Mouse (Mus musculus): Measurements from ENCODE around the gene Wasl. TPM values are rescaled to one million over a fixed set of nuclear protein-coding genes. Genes with fewer than 3 reads are reported as not detected.

Wasl gene
- polyA plus RNA-seq, 1 experiment from 2014 or later = 60.6 TPM

DNA sequence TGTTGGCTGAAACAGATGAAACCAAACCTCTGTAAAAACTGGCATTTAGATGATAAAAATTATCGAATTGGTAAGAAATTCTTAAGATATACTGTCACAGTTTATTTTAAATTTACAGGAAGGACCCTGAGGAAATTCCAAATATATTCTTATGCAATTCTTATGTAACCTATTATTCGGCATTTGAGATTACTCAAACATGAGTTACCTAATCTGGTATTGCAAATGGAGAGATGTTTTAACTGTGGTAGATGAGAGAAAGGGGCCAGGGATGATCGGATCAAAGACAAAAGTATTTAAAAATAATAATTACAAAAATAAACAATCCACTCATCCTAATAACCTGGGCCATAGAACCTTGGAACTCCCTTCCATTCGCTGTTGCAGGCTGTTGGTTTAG lies 54.5 kb downstream of the Wasl start:
- WGBS = 96% methylated on average over 4 of the region's 4 CpGs

DNA sequence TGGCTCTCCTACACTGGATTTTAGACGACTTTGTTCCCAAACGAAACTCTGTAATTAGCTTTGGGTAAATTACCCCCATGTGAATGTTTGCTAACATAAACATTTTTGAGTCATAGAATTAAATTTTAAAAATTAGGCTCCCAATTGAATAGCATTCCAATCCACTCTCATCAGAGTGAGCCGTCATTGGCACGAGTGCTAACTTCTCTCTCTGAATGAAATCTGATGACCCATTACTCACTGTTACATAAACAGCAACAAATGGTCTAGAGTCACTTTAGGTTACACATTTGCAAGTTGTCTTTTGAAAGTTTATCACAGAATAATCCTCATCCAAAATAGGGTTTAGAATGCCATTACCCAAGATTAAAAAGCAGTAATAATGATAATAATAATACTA lies 55.3 kb downstream of the Wasl start:
- no peak for DNase-seq (ENCODE audit: low spot score)
- Histone ChIP-seq H3K4me3 (no peak overlapping the region), H3K27me3 (replicated peaks; ENCODE audit: low read depth, poor library complexity, severe bottlenecking) (no peaks in the 10 kb centered on the region), H3K36me3 (replicated peaks) (peaks cover 23% of the 10 kb centered on the region), H3K4me1 (no peaks in the 10 kb centered on the region), H3K9me3 (no peaks in the 10 kb centered on the region), H3K27ac (replicated peaks) (no peak overlapping the region)
- 66% methylated on average over 4 of the region's 4 CpGs for WGBS

More for the DNA sequence above, 54.5 kb downstream of the Wasl start:
- no peak for DNase-seq (ENCODE audit: low spot score)
- Histone ChIP-seq H3K4me3 (no peak overlapping the region), H3K27me3 (replicated peaks; ENCODE audit: low read depth, poor library complexity, severe bottlenecking) (no peaks in the 10 kb centered on the region), H3K27ac (replicated peaks) (no peak overlapping the region), H3K36me3 (replicated peaks) (peaks cover 31% of the 10 kb centered on the region), H3K9me3 (no peaks in the 10 kb centered on the region), H3K4me1 (no peaks in the 10 kb centered on the region)

DNA sequence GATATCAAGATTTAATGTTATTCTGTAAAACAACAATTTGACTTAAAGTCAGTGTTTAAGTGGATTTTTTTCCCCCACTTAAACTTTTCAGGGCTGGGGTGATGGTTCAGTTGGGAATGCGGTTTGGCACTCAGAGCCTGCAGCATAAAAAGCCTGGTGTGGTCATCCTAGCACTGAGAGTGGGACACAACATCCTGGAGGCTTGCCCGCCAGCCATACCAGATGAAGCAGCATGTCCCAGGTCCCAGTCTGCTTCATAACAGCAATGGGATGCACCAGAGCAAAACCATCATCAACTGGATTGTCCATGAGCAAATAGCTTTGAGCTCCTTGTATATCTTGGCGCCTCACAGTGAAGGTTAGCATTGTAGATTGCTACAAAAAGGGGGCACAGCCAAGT lies 56.1 kb downstream of the Wasl start:
- Histone ChIP-seq H3K27me3 (replicated peaks; ENCODE audit: low read depth, poor library complexity, severe bottlenecking) (no peaks in the 10 kb centered on the region), H3K36me3 (replicated peaks) (peaks cover 14% of the 10 kb centered on the region), H3K27ac (replicated peaks) (no peak overlapping the region), H3K4me1 (no peaks in the 10 kb centered on the region), H3K4me3 (no peak overlapping the region), H3K9me3 (no peaks in the 10 kb centered on the region)
- 90% methylated on average over 3 of the region's 3 CpGs for WGBS
- DNase-seq (ENCODE audit: low spot score) = no peak

DNA sequence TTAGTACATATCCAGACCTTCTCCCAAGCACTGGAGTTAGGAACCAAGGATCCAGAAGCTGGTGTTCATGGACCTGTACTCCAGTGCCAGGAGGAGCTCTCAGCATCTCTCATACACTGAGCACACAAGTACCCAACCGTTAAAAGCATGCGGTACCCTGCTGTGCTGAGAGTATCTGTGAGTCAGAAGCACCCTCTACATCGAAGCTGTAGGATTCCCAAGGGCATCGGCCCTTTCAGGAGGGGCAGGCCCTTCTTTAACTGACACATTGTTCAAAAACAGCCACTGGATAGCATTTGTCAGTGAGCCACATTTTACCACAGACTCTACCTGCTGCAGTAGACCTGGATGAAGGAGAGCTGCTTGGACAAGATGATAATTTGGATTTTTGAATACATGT lies 56.7 kb downstream of the Wasl start:
- no peaks in the 10 kb centered on the region for H3K9me3 ChIP-seq
- H3K36me3 ChIP-seq (replicated peaks) = peaks cover 9% of the 10 kb centered on the region
- DNase-seq (ENCODE audit: low spot score) = no peak
- H3K4me3 ChIP-seq = no peak overlapping the region
- 82% methylated on average over 4 of the region's 4 CpGs for WGBS
- no peaks in the 10 kb centered on the region for H3K27me3 ChIP-seq (replicated peaks; ENCODE audit: low read depth, poor library complexity, severe bottlenecking)
- no peaks in the 10 kb centered on the region for H3K4me1 ChIP-seq
- H3K27ac ChIP-seq (replicated peaks) = no peak overlapping the region

DNA sequence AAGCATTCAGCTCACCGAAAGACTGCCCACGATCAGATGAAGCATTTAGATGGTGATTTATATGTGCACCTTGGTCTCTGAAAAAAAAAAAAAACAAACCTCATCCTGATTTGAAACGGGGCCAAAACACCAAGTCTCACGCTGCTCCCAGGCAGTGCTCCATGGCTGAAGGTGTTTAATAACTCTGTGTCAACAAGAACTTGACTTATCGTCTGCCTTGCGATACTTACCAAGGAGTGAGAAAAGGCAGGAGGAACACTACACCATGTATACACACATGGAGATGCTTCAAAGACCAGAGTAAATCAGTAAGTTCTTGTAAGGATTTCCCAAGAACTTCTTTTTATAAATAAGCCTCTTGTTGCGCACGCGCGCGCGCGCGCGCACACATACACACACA lies 57.3 kb downstream of the Wasl start:
- DNase-seq (ENCODE audit: low spot score) = no peak
- peaks cover 3% of the 10 kb centered on the region for H3K36me3 ChIP-seq (replicated peaks)
- H3K27me3 ChIP-seq (replicated peaks; ENCODE audit: low read depth, poor library complexity, severe bottlenecking) = no peaks in the 10 kb centered on the region
- no peak overlapping the region for H3K4me3 ChIP-seq
- H3K27ac ChIP-seq (replicated peaks) = no peak overlapping the region
- H3K9me3 ChIP-seq = no peaks in the 10 kb centered on the region
- WGBS = 95% methylated on average over 15 of the region's 15 CpGs
- H3K4me1 ChIP-seq = no peaks in the 10 kb centered on the region

DNA sequence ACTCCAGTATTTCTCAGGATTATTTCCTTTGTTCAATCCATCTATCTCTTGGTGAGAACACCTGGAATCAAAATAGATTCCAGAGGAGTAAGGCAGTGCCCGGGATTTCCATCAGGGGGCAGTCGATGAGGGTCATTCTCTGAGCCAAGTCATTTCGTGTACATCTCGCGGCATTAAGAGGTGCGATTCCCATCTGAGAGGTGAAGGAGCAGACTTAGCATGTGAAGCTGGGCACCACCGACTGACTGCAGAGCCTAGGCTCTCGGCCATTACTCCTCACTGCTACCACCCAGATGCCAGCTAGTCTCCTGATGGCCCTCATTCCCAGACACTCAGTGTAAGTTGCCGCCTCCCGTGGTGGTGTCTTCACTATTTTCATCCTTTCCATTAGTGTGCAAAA lies 58.3 kb downstream of the Wasl start:
- H3K36me3 ChIP-seq (replicated peaks) = no peaks in the 10 kb centered on the region
- 80% methylated on average over 10 of the region's 10 CpGs for WGBS
- no peak overlapping the region for H3K27ac ChIP-seq (replicated peaks)
- no peak overlapping the region for H3K4me3 ChIP-seq
- no peak for DNase-seq (ENCODE audit: low spot score)
- H3K27me3 ChIP-seq (replicated peaks; ENCODE audit: low read depth, poor library complexity, severe bottlenecking) = no peaks in the 10 kb centered on the region
- no peaks in the 10 kb centered on the region for H3K4me1 ChIP-seq
- H3K9me3 ChIP-seq = no peaks in the 10 kb centered on the region

DNA sequence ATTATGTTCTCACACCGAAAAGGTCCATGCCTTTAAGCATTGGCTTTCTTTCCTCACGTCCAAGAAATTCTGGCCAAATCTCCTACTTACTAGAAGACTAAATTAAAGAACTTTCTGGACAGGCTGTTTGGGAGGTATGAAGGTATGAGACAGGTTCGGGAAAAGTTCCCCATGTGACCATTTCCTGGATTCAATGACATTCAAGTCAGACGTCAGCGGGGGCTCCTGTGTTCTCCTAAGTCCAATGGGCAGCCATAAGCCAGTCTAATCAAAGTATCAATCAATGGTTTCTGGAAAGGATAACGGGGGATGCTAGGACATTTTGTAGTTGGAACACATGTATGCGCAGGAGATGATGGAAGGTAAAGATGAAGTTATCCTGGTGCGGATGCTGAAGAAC lies 59.2 kb downstream of the Wasl start:
- DNase-seq (ENCODE audit: low spot score) = no peak
- 94% methylated on average over 8 of the region's 8 CpGs for WGBS
- no peaks in the 10 kb centered on the region for H3K27me3 ChIP-seq (replicated peaks; ENCODE audit: low read depth, poor library complexity, severe bottlenecking)
- H3K27ac ChIP-seq (replicated peaks) = no peak overlapping the region
- H3K4me1 ChIP-seq = no peaks in the 10 kb centered on the region
- no peak overlapping the region for H3K4me3 ChIP-seq
- H3K36me3 ChIP-seq (replicated peaks) = no peaks in the 10 kb centered on the region
- no peaks in the 10 kb centered on the region for H3K9me3 ChIP-seq

DNA sequence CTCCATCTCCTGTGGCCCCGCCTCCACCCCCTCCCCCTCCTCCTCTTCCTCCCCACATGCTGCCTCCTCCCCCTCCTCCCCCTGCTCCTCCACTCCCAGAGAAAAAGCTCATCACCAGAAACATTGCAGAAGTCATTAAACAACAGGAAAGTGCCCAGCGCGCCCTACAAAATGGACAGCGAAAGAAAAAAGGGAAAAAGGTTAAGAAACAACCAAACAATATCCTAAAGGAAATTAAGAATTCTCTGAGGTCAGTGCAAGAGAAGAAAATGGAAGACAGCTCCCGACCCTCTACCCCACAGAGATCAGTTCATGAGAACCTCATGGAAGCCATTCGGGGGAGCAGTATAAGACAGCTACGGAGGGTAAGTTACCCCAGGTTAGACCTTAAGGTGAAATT lies 60.5 kb downstream of the Wasl start:
- no peak overlapping the region for H3K4me3 ChIP-seq
- H3K36me3 ChIP-seq (replicated peaks) = no peaks in the 10 kb centered on the region
- H3K4me1 ChIP-seq = no peaks in the 10 kb centered on the region
- WGBS = 94% methylated on average over 7 of the region's 7 CpGs
- H3K27ac ChIP-seq (replicated peaks) = no peak overlapping the region
- H3K9me3 ChIP-seq = no peaks in the 10 kb centered on the region
- no peak for DNase-seq (ENCODE audit: low spot score)
- H3K27me3 ChIP-seq (replicated peaks; ENCODE audit: low read depth, poor library complexity, severe bottlenecking) = no peaks in the 10 kb centered on the region

DNA sequence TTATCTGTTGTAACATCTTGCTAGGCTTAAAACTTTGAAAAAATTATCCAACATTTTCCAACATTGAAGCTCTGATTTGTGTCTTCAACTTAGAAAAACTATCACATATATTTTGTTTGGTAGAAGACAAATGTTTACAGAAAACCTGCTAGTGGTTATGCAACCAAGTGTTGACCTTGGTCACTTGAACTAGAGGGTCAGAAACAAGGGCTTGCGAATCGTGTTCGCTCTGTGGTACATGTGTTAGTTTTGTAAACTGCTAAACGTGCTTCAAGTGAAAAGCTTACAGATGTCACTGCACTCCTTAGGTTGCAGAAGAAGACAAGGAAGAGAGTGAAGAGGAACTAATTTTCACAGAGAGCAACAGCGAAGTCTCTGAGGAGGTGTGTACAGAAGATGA lies 61.8 kb downstream of the Wasl start:
- 93% methylated on average over 5 of the region's 5 CpGs for WGBS
- Histone ChIP-seq H3K27ac (replicated peaks) (no peak overlapping the region), H3K4me1 (no peaks in the 10 kb centered on the region), H3K4me3 (no peak overlapping the region), H3K27me3 (replicated peaks; ENCODE audit: low read depth, poor library complexity, severe bottlenecking) (no peaks in the 10 kb centered on the region), H3K36me3 (replicated peaks) (no peaks in the 10 kb centered on the region), H3K9me3 (no peaks in the 10 kb centered on the region)
- no peak for DNase-seq (ENCODE audit: low spot score)

DNA sequence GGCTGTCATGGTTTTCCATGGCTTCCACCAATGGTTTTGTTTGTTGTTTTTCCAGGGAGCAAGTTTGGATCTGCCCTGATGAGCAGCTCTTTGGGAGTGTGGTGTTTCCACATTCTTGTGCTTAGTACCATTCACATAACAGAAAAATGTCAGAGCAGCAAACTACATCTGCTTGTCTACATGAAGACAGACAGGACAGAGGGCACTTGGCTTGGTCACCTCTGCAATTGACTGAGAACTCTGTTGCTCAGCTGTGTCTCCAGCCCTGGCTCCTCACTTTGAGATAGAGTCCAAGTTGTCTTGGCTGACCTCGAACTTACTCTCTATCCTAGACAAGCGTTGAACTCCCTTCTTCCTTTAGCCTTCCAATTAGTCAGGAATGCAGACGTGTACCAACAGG lies 62.5 kb downstream of the Wasl start:
- no peaks in the 10 kb centered on the region for H3K27me3 ChIP-seq (replicated peaks; ENCODE audit: low read depth, poor library complexity, severe bottlenecking)
- H3K9me3 ChIP-seq = no peaks in the 10 kb centered on the region
- peaks cover 4% of the 10 kb centered on the region; the same call in 1 of the 2 replicates for H3K4me1 ChIP-seq
- no peaks in the 10 kb centered on the region for H3K36me3 ChIP-seq (replicated peaks)
- DNase-seq (ENCODE audit: low spot score) = no peak
- 73% methylated on average over 3 of the region's 3 CpGs for WGBS
- no peak overlapping the region for H3K27ac ChIP-seq (replicated peaks)
- no peak overlapping the region for H3K4me3 ChIP-seq

DNA sequence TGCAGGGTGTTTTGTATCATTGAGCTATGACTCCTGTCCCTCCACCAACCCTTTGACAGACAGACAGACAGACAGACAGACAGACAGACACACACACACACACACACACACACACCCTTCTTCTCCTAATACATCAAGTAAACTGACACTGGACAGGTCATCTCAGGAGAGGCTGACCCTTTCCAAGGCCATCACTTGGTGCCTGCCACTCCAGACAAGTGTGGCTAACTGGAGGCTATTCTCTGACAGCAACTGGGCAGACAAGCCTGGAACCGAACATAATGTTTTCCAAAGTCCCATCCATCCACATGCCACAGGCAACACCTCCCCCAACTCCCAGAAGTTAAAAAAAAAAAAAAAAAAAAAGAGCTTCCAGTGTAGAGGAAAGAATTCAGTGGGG lies 63.1 kb downstream of the Wasl start:
- Histone ChIP-seq H3K4me3 (no peak overlapping the region), H3K9me3 (no peaks in the 10 kb centered on the region), H3K36me3 (replicated peaks) (no peaks in the 10 kb centered on the region), H3K4me1 (peaks cover 4% of the 10 kb centered on the region; the same call in 1 of the 2 replicates), H3K27me3 (replicated peaks; ENCODE audit: low read depth, poor library complexity, severe bottlenecking) (no peaks in the 10 kb centered on the region), H3K27ac (replicated peaks) (no peak overlapping the region)
- DNase-seq (ENCODE audit: low spot score) = no peak
- WGBS = 50% methylated on average over 1 of the region's 1 CpGs

DNA sequence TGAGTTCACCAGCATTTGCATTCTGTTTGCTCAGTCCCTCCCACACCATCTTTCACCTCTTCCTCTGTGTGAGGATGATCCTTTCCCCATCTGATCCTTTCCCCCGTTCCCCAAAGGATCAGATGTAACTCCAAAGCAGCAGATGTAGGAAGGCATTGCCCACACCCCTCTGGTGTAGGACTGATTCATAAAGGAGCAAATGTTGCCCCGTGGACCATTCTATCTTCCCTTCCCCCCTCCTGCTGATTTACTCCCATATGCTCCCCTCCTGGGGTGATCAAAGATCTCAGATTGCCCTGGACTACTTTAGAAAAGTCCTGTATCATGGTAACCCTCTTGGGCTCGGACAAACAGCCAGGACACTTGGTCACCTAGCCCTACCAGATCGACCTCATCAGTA lies 64.1 kb downstream of the Wasl start:
- no peaks in the 10 kb centered on the region for H3K9me3 ChIP-seq
- H3K36me3 ChIP-seq (replicated peaks) = no peaks in the 10 kb centered on the region
- H3K4me3 ChIP-seq = no peak overlapping the region
- WGBS = 80% methylated on average over 4 of the region's 4 CpGs
- DNase-seq (ENCODE audit: low spot score) = no peak
- no peaks in the 10 kb centered on the region for H3K27me3 ChIP-seq (replicated peaks; ENCODE audit: low read depth, poor library complexity, severe bottlenecking)
- peaks cover 4% of the 10 kb centered on the region; the same call in 1 of the 2 replicates for H3K4me1 ChIP-seq
- no peak overlapping the region for H3K27ac ChIP-seq (replicated peaks)

DNA sequence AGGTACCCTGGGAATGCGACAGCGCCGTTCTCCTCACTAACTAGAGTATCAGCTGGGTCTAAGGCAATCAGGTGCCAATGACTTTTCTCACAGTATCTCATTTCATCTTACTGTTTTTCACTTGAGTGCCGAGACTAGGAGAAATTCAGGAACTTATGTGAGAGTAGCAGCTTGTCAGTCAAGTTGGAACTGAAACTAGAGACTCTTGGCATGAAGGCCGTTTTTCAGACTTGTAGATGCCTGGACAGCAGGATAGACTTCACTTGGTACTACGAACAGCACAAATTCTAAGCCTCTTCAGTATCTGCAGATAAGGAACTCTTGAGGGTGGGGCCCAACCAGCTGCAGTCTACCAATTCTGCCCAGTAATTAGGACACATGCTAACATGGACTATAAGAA lies 64.7 kb downstream of the Wasl start:
- no peak for DNase-seq (ENCODE audit: low spot score)
- WGBS = 89% methylated on average over 6 of the region's 6 CpGs

DNA sequence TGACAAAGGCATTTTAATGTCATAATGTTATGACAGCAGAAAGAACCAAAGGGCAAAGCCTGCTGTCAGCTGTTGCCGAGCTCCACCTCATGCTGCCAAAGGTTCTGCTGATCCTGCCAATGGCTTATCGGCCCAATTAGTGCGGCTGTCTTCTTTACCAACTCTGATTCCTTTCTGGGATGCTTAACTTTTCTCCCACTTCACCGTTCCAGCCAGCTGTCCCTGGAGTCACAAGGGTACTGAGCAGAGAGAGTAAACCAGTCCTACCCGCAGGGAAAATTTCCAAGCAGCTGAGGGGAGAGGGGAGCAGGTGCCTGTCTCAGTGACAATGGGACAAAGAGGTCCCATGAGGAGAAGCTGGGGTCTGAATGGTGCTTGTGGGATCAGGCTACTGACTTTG lies 65.2 kb downstream of the Wasl start:
- 81% methylated on average over 5 of the region's 5 CpGs for WGBS
- DNase-seq (ENCODE audit: low spot score) = no peak

More for the DNA sequence above, 64.7 kb downstream of the Wasl start:
- H3K36me3 ChIP-seq (replicated peaks) = no peaks in the 10 kb centered on the region
- no peaks in the 10 kb centered on the region for H3K9me3 ChIP-seq
- H3K4me1 ChIP-seq = peaks cover 4% of the 10 kb centered on the region; the same call in 1 of the 2 replicates
- H3K27me3 ChIP-seq (replicated peaks; ENCODE audit: low read depth, poor library complexity, severe bottlenecking) = no peaks in the 10 kb centered on the region
- H3K27ac ChIP-seq (replicated peaks) = no peak overlapping the region
- H3K4me3 ChIP-seq = no peak overlapping the region

More for the DNA sequence above, 65.2 kb downstream of the Wasl start:
- Histone ChIP-seq H3K4me1 (peaks cover 4% of the 10 kb centered on the region; the same call in 1 of the 2 replicates), H3K9me3 (no peaks in the 10 kb centered on the region), H3K27ac (replicated peaks) (no peak overlapping the region), H3K27me3 (replicated peaks; ENCODE audit: low read depth, poor library complexity, severe bottlenecking) (no peaks in the 10 kb centered on the region), H3K4me3 (no peak overlapping the region), H3K36me3 (replicated peaks) (no peaks in the 10 kb centered on the region)

Data from embryonic facial prominence, embryonic 10.5 days (tissue).